Mouse (Mus musculus): Measurements from ENCODE around the gene 1700056E22Rik.

DNA sequence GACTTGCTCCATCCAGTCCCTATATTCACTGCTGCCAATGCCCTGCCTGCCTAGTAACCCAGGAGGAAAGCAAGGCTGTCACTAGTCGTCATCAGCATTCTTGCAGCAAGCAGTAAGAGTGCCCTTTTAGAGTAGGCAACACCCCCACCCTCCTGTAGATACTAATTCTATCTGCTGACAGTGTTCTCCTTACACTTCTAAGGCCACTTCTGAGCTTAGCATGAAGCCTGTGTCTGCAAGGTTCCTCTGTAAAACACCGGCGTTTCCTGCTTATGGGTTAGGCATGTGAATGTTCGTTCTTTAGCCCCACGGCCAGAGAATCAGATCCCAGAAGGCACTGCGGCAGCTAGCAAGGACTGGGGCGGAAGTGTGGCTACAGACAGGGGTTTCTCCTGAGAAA lies 30.2 kb upstream of the 1700056E22Rik start:
- TF ChIP-seq POLR2A (IDR thresholded peaks at IDR 0.05; ENCODE audit: borderline replicate concordance, extremely low read depth, insufficient read depth, insufficient read length, poor library complexity, severe bottlenecking): no peak
- no peak for TF ChIP-seq CTCF (IDR thresholded peaks at IDR 0.05; ENCODE audit: borderline replicate concordance, extremely low read depth, insufficient read depth, insufficient read length)
